Mouse (Mus musculus) gastrocnemius, adult 8-10 months (tissue): ENCODE measurements around the gene Wdr41. TPM values are rescaled to one million over a fixed set of nuclear protein-coding genes. Genes with fewer than 3 reads are reported as not detected.

Experiments used
- DNase-seq, 2 experiments: peaks; one replicate each; pipeline ENCODE4 v3.0.0; 2022; ENCODE audit warnings: low spot score in 2 of 2
- total RNA-seq, 4 experiments: library from RNA; stranded (reverse); gene quantifications; 2 replicates each; pipeline ENCODE4 v1.2.4; 2022

The Wdr41 gene
- total RNA-seq, 4 experiments from 2014 or later, result 16.1 to 17.6 (median 17.4) TPM

GRCm38 (mm10) chr13:95034094-95034493 lies 58.0 kb downstream of the Wdr41 start:
- DNase-seq, result no peak

DNA sequence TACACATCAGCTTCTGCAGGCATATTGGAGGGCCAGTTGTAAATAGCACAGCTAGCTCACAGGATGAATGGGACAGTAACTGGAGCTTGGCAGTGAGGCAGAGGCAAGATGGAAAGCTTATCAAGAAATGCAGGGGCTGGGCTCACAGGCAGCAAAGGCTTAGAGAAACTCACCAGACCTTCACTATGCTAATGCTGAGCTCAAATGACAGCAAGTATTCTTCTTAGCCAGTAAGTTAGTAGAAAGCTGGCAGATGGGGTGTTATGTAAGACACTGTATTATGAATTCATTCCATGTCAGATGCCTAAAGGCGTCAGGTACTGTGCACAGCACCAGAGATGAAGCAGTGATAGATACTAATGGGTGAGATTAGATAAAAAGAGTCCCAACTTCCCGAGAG lies 58.6 kb downstream of the Wdr41 start:
- no peak for DNase-seq

DNA sequence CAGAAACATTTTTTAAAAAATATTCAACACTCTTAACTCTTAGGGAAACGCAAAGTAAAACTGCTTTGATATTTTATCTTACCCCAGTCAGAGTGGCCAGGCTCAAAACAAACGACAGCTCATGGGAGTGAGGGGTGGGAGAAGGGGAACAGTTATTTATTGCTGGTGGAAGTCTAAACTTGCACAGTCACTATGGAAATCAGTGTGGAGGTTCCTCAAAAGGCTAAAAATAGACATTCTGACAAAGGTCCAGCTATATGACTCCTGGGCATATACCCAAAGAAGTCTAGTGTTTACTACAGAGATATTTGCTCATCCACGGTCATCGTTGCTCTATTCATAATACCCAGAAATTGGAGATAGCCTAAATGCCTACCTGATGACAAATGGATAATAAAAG lies 62.1 kb downstream of the Wdr41 start:
- no peak for DNase-seq

DNA sequence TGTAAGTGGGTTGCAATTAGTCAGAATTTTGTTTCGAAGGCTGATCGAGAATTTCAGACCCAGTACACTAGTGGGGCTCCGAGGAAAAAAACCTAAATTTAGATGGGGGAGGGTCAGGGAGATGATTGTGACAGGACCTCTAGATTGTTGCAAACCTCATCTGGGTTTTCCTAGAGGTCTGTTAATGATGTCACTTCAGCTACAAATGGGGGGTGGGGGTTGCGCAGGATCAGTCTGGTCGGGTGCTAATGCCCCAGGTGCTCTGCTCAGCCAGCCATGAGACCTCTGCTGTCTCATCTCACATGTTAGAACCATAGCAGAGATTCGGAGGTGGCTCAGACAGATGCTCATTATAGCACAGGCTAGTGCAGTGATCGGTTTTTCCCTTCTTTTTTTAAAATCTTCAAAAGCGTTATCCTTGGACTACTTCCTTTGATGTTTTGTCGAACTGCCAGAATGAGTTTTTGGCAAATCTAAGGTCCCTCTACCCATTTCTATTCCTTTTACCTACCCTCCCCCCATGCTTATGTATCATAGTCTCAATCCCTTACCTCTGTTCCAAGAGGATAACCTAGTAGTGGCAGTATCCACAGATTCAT lies 64.1 kb downstream of the Wdr41 start:
- DNase-seq, result no peak

DNA sequence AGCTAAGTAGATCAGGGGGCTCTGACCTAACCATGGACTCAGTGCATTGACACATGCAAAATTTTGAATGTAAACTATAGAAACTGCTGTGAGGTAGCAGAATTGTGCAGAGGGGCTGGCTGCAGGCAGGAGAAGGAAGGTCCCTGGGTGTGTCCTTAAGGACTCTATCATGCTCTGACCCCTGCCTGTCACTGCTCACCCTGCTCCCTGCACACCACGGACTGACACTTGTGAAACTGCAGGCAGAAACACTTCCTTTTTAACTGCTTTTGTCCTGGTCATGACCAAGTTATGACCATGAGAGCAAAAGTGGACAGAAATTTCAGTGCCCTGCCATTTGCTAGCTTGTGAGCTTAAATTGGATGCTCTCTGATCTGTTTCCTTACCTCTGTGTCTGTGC lies 68.0 kb downstream of the Wdr41 start:
- DNase-seq, result no peak

GRCm38 (mm10) chr13:95050398-95050797 lies 74.3 kb downstream of the Wdr41 start:
- DNase-seq, result no peak

DNA sequence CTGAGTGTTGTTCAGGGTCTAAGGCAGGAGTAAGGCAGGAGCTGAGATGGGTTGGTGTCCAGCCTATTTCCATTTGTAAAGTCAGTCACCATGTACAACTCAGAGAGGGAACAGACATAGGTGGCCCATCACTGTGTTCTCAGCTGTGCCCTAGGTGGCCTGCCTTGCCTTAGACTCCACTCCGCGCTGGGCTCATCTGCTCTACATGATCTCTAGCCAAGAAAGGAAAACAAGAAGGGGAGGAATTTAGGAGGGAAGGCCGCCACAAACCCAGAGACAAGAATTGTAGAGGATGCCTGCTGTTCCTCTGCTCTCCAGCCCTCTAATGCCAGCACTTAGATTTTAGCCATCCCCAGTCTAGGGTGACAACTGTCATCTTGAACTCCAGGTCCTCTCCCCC lies 76.3 kb downstream of the Wdr41 start:
- DNase-seq, result no peak

DNA sequence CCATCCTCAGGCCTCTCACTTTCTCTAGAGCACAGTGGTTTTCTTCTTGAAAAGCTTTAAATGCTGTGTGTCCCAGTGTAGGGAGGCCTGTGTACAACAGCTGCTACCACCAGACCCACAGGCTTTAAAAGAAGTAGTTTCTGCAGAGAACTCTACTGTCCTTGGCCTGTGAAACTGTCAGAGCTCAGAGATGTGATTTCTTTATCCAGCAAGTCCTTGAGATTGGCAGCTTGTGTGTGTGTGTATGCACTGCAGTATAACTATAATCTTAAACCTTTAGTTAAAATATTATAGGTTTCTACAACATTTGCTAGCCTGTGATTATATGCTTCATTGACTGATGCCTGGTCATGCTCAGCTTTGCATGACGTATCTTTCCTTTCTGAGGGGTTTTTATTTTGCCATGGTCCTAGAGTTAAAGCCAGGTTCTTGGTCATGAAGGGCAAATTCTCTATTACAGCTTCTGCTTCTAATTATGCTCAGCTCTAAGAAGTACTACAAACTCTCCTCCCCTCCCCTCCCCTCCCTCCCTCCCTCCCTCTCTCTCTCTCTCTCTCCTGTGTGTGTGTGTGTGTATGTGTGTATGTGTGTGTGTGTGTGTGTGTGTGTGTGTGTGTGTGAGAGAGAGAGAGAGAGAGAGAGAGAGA lies 79.7 kb downstream of the Wdr41 start:
- DNase-seq, result no peak

- no peak for DNase-seq
Observed at GRCm38 (mm10) chr13:95056501-95057280, 80.5 kb downstream of the Wdr41 start.

- no peak for DNase-seq
Observed at GRCm38 (mm10) chr13:95058885-95059284, 82.7 kb downstream of the Wdr41 start.

DNA sequence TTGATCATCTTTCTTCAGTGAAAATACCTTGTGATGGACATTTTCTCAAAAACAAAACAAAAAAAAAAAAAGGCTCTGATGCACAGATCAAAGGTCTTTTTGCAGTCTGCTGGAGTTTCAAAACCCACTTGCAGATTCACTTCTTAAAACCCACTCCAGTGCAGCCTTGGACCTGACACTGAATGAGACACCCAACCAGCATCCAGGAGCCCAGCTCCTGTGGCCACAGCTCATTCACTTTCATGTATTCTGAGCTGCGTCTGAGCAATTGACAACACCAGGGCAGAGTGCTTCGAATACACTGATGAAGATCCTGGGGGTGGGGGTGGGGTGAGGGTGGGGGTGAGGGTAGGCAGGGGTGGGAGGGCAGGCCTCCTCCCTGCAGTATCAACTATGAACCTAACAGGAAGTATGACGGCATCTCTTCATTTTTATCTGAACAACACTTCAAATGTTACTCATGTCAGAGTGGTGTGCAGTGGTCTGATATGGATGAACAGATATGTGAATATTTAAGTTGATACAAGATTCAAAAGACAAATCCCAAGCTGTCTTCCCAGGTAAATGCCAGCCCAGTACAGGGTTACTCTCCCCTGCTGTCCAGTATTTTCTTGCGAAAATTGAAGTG lies 87.4 kb downstream of the Wdr41 start:
- no peak for DNase-seq

DNA sequence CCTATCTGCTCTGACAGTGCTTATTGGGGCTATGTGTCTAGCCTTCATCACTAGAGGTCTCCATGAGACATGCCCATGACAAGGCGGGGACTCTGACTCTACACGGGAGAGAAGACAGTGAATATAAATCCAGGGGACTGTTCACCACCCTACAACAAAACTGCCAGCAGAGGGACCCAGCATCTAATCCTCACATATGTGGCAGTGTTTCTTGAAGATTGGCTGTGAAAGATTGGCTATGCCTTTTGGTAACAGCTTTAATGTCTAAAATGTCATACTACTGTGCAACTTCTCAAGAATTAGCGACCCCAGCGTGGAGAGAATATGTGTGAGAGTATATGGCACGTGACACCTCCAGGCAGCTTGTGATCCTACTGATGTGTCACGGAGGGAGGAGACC lies 91.7 kb downstream of the Wdr41 start:
- no peak for DNase-seq

DNA sequence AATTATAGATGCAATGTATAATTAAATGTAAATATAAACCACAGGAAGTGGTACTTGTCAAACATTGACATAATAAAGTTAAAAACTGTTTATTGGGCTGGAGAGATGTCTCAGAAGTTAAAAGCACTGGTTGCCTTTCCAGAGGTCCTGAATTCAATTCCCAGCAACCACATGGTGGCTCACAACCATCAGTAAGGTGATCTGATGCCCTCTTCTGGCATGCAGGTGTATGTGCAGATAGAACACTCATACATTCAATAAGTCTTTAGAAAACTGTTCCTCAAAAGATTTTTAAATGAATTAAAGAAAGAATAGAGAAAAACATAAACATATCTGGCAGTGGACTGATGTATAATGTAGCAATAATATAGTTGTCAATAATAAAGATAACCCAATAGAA lies 94.1 kb downstream of the Wdr41 start:
- no peak for DNase-seq

Other genes with a start within 250 kb of the Wdr41 start
- 10 to 100 TPM; 58.1 to 66.0 (median 64.2) TPM for gene Tbca, start 187.4 kb upstream of the Wdr41 start, total RNA-seq
- not detected for gene Otp, start 100.7 kb upstream of the Wdr41 start, total RNA-seq